Mouse (Mus musculus): ENCODE data around the gene Tpgs1. TPM values are rescaled to one million over a fixed set of nuclear protein-coding genes. Genes with fewer than 3 reads are reported as not detected.
A peak's percentile ranks its signal among the peaks of the same experiment; 100 is the strongest.

Gene Tpgs1
- polyA plus RNA-seq, 1 experiment from 2014 or later: 61.7 TPM

GRCm38 (mm10) chr10:79670071-79670888, 1.1 kb downstream of the Tpgs1 start:
- Histone ChIP-seq H3K9me3 (no peaks in the 10 kb centered on the region), H3K4me1 (peaks cover 12% of the 10 kb centered on the region), H3K27me3 (no peaks in the 10 kb centered on the region; the same call in 1 of the 2 replicates), H3K4me2 (peak overlapping the region; percentile 91), H3K9ac (peak overlapping the region; percentile 65), H3K27ac (peak overlapping the region; percentile 8; the same call in 1 of the 2 replicates), H3K36me3 (0 out of 2 replicates have a peak, but pooled peaks cover 6% of the 10 kb centered on the region), H3K4me3 (peak overlapping the region; percentile 80)
- 29% methylated on average over 15 of the region's 15 CpGs for WGBS
- ATAC-seq (ENCODE audit: borderline replicate concordance, extremely low read depth, low FRiP score, low TSS enrichment): peak; percentile 15; the same call in 1 of the 2 replicates

GRCm38 (mm10) chr10:79671396-79672087, 2.4 kb downstream of the Tpgs1 start:
- no peak overlapping the region for H3K4me2 ChIP-seq
- H3K9ac ChIP-seq: no peak overlapping the region
- 49% methylated on average over 6 of the region's 6 CpGs for WGBS

GRCm38 (mm10) chr10:79672088-79672455, 2.9 kb downstream of the Tpgs1 start:
- WGBS: 54% methylated on average over 3 of the region's 3 CpGs
- Histone ChIP-seq H3K27me3 (no peaks in the 10 kb centered on the region; the same call in 1 of the 2 replicates), H3K9ac (no peak overlapping the region), H3K4me3 (no peak overlapping the region), H3K4me2 (no peak overlapping the region), H3K4me1 (peaks cover 12% of the 10 kb centered on the region), H3K36me3 (0 out of 2 replicates have a peak, but pooled peaks cover 6% of the 10 kb centered on the region), H3K27ac (no peak overlapping the region), H3K9me3 (no peaks in the 10 kb centered on the region)
- ATAC-seq (ENCODE audit: borderline replicate concordance, extremely low read depth, low FRiP score, low TSS enrichment): no peak

More at GRCm38 (mm10) chr10:79671396-79672087, 2.4 kb downstream of the Tpgs1 start:
- Histone ChIP-seq H3K27me3 (no peaks in the 10 kb centered on the region; the same call in 1 of the 2 replicates), H3K4me3 (no peak overlapping the region), H3K4me1 (peaks cover 12% of the 10 kb centered on the region), H3K36me3 (0 out of 2 replicates have a peak, but pooled peaks cover 6% of the 10 kb centered on the region), H3K9me3 (no peaks in the 10 kb centered on the region), H3K27ac (no peak overlapping the region)
- ATAC-seq (ENCODE audit: borderline replicate concordance, extremely low read depth, low FRiP score, low TSS enrichment): no peak

GRCm38 (mm10) chr10:79673054-79673453, 3.9 kb downstream of the Tpgs1 start:
- 0 out of 2 replicates have a peak, but pooled peaks cover 6% of the 10 kb centered on the region for H3K36me3 ChIP-seq
- H3K27me3 ChIP-seq: no peaks in the 10 kb centered on the region; the same call in 1 of the 2 replicates
- H3K9ac ChIP-seq: no peak overlapping the region
- no peak overlapping the region for H3K4me3 ChIP-seq
- no peak overlapping the region for H3K27ac ChIP-seq
- H3K9me3 ChIP-seq: no peaks in the 10 kb centered on the region
- 82% methylated on average over 3 of the region's 3 CpGs for WGBS
- no peak overlapping the region for H3K4me2 ChIP-seq
- H3K4me1 ChIP-seq: peaks cover 12% of the 10 kb centered on the region
- ATAC-seq (ENCODE audit: borderline replicate concordance, extremely low read depth, low FRiP score, low TSS enrichment): no peak

- Histone ChIP-seq H3K9ac (no peak overlapping the region), H3K9me3 (no peaks in the 10 kb centered on the region), H3K27me3 (no peaks in the 10 kb centered on the region), H3K36me3 (0 out of 2 replicates have a peak, but pooled peaks cover 6% of the 10 kb centered on the region), H3K4me3 (no peak overlapping the region), H3K4me2 (no peak overlapping the region), H3K4me1 (peaks cover 7% of the 10 kb centered on the region), H3K27ac (no peak overlapping the region)
- ATAC-seq (ENCODE audit: borderline replicate concordance, extremely low read depth, low FRiP score, low TSS enrichment): no peak
- 52% methylated on average over 44 of the region's 44 CpGs for WGBS
Measured at GRCm38 (mm10) chr10:79675346-79676035, 6.3 kb downstream of the Tpgs1 start.

GRCm38 (mm10) chr10:79680606-79681495, 11.7 kb downstream of the Tpgs1 start:
- 31% methylated on average over 11 of the region's 11 CpGs for WGBS
- Histone ChIP-seq H3K27ac (peak overlapping the region; percentile 79), H3K36me3 (peaks cover 19% of the 10 kb centered on the region), H3K9ac (peak overlapping the region; percentile 39), H3K4me2 (peak overlapping the region; percentile 65), H3K9me3 (no peaks in the 10 kb centered on the region), H3K27me3 (no peaks in the 10 kb centered on the region), H3K4me3 (peak overlapping the region; percentile 69), H3K4me1 (peaks cover 25% of the 10 kb centered on the region)
- peak; percentile 8; the same call in 1 of the 2 replicates for ATAC-seq (ENCODE audit: borderline replicate concordance, extremely low read depth, low FRiP score, low TSS enrichment)

- Histone ChIP-seq H3K4me1 (peaks cover 25% of the 10 kb centered on the region), H3K27ac (peak within 1 kb of the TSS; percentile 79), H3K4me3 (peak within 1 kb of the TSS; percentile 69), H3K27me3 (no peaks in the 10 kb centered on the region), H3K9ac (peak within 1 kb of the TSS; percentile 86), H3K4me2 (peak within 1 kb of the TSS; percentile 91), H3K36me3 (peaks cover 27% of the 10 kb centered on the region), H3K9me3 (no peaks in the 10 kb centered on the region)
- under 1% methylated on average over 73 of the region's 84 CpGs for WGBS
- ATAC-seq (ENCODE audit: borderline replicate concordance, extremely low read depth, low FRiP score, low TSS enrichment): peak; percentile 95
Measured at GRCm38 (mm10) chr10:79681591-79682245, 12.5 kb downstream of the Tpgs1 start, which contains the start of gene Cdc34. Gene Cdc34 (plus strand): TSS chr10:79682195.

GRCm38 (mm10) chr10:79682551-79682915, 13.4 kb downstream of the Tpgs1 start:
- H3K27me3 ChIP-seq: no peaks in the 10 kb centered on the region
- H3K4me3 ChIP-seq: peak overlapping the region; percentile 69
- peaks cover 36% of the 10 kb centered on the region for H3K36me3 ChIP-seq
- no peaks in the 10 kb centered on the region for H3K9me3 ChIP-seq
- under 1% methylated on average over 10 of the region's 10 CpGs for WGBS
- peak overlapping the region; percentile 86 for H3K9ac ChIP-seq
- peak overlapping the region; percentile 72 for H3K27ac ChIP-seq
- peak overlapping the region; percentile 91 for H3K4me2 ChIP-seq
- ATAC-seq (ENCODE audit: borderline replicate concordance, extremely low read depth, low FRiP score, low TSS enrichment): 0 out of 2 replicates have a peak, but pooled peaks have one; percentile 2
- peaks cover 25% of the 10 kb centered on the region for H3K4me1 ChIP-seq

- peaks cover 25% of the 10 kb centered on the region for H3K4me1 ChIP-seq
- H3K4me2 ChIP-seq: peak overlapping the region; percentile 91
- ATAC-seq (ENCODE audit: borderline replicate concordance, extremely low read depth, low FRiP score, low TSS enrichment): no peak
- H3K4me3 ChIP-seq: peak overlapping the region; percentile 69
- peak overlapping the region; percentile 72 for H3K27ac ChIP-seq
- H3K9me3 ChIP-seq: no peaks in the 10 kb centered on the region
- H3K9ac ChIP-seq: peak overlapping the region; percentile 86
- H3K27me3 ChIP-seq: no peaks in the 10 kb centered on the region
- H3K36me3 ChIP-seq: peaks cover 41% of the 10 kb centered on the region
- 4% methylated on average over 10 of the region's 10 CpGs for WGBS
Measured at GRCm38 (mm10) chr10:79682916-79683582, 13.9 kb downstream of the Tpgs1 start.

Data from lung, embryonic 15.5 days (tissue).